Mouse (Mus musculus): Measurements from ENCODE around the gene H2-T3.
"Not testable (repeated sequence)": the region's sequence is repeated elsewhere in the genome, so short reads cannot be mapped to it uniquely, and the experiment has no call there.

DNA sequence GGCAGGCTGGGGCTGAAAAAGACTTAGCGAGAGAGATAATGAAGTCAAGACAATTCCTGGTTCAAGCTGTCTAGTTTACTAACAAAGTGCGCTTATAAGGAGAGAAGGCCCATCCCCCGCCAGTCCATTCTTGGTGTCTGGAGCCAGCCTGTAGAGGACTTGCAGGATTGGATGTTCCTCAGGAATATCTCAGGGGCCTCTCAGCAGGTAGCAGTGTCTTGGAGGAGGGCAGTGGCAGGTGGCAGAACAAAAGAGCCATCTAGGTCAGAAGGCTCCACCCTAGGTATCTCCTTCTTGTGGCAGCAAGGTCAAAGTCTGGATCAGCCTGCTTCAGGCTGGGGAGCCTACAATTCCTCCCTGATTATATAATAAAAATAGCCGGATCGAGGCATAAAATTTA lies 41.6 kb downstream of the H2-T3 start:
- not testable (repeated sequence) for TF ChIP-seq CTCF (IDR thresholded peaks at IDR 0.05; ENCODE audit: low read depth); EP300 (optimal IDR thresholded peaks at IDR 0.05)

Measured in stomach, postnatal 0 days (tissue).